Mouse (Mus musculus) CH12F3 (cell line): Measurements from ENCODE around the gene Gdi1.

ENCODE experiments used
- in situ Hi-C: fragments of 300-500 bp; cut with MboI; formaldehyde crosslinking; loops from 2 replicates; pipeline ENCODE4 v1.14.3; 2020; ENCODE audit warnings: low sequenced_read_pairs

Gene Gdi1

DNA sequence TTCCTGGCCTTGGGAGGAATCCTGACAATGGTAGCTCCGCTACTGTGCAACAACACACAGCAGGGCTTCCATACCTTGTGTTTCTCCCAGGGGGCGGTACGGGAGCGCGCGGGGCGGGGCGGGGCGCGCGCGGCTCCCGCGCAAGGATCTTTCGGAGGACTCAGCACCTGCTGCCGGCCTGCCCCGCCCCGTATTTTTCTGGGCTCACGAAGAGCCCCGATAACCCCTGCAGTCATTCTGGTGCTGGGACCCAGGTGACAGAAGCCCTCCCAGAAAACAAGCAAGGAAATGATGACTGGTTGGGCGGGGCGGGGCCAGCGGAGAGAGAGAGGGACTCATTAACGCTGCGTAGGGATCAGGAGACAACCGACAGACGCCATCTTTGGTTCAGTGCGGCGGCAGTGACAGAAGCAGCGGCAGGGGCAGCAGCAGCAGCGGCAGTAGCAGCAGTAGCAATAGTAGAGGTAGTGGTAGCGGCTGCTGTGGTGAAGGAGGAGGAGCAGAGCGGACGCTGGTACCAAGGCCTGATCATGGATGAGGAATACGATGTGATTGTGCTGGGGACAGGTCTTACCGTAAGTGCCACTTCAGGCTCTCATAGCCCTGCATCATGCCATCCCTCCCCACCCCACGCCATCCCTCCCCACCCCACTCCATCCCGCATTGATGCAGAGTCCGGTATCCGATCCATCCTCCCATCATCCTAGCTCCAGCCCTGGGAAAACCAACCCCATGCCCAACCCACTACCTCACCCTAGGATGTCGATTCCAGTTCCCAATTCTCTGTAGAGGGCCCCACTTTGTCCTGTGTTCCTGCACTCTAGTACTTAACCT lies at the start of gene Gdi1:
Gene Gdi1, plus strand, starts transcription at position 132 of the 834 bp plus-strand sequence.
- in situ Hi-C loops: no loop called here

DNA sequence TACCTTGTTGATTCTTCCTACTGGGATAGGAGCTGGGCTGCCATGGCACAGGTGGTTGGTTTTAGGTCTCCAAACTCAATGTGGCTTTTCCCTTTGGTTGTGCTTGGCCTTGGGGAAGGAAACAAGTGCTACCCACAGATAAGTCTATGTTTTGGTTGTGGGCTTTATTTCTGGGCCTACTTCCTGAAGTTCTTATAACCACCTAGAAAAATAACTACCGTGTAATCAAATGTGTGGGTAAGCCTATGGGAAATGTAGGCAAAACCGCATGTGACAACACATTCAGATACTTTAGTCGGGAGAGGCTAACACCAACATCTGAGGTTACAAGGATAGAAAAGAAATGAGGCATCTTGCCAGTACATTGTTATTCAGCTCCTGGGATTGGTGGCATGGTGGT lies 47.1 kb upstream of the Gdi1 start:
- in situ Hi-C loops: no loop called here

DNA sequence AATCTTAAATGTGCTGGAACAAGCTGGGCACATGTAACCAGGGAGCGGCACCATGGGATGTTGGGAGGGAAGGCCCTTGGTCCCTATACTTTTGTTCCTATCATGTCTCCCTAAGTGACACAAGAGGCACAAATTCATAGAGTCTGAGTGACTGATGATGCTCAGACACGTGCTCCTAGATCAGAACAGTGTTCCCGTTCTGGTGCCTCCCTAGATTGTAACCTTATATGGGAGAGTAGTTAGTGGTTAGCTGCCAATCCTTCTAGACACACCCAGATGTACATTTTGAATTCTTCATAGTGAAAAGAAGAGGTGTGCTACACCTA lies 35.1 kb upstream of the Gdi1 start:
- in situ Hi-C loops: no loop called here

- in situ Hi-C loops: no loop called here
Measured at GRCm38 (mm10) chrX:74270062-74270901, 34.5 kb upstream of the Gdi1 start, which contains the start of gene Rpl10. Rpl10 (plus strand) TSS chrX:74270812.

GRCm38 (mm10) chrX:74270902-74271551 lies 33.8 kb upstream of the Gdi1 start:
- in situ Hi-C loops: no loop called here

DNA sequence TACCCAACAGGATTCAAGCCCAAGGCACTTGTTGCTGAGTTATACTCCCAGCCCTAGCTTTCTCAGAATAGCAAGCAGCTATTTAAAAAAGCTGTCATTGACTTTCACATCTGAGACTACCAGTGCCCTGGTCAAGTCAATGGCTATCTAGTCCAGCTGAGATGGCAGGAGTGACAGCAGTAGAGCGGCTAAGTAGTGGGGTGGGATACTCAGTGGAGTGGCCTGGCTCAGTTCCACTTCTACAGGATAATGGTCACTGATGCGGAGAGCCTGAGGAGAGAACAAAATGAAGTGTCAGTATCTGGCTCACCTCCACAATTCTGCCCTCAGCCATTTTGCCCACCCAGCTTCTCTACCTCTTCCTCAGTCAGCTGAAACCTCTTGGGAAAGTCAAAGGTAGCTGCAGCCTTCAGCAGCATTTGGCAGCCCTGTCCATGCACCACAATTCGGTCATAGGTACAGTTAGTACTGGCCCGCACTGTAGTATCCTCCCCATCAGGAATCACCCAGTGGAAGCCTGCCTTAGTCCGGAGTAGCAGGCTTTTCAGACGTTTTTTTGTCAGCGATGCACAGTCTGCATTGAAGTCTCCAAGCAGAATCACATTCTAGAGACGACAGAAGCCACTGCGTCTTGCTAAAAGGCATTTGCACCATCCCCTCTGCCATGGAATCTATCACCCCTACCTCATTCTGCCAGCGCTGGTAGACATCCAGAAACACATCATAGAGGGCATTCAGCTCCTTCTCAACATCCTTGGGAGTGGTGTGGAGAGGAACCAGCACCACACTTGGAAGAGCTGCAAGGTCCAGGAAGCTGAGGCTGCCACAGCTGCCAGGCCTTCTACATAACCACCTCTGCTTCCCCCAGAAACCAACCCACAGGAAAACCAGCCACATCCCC lies 31.1 kb upstream of the Gdi1 start:
- in situ Hi-C loops: no loop called here

GRCm38 (mm10) chrX:74277916-74278315 lies 26.9 kb upstream of the Gdi1 start:
- in situ Hi-C loops: no loop called here

- in situ Hi-C loops: no loop called here
Measured at GRCm38 (mm10) chrX:74281041-74281731, 23.6 kb upstream of the Gdi1 start.

DNA sequence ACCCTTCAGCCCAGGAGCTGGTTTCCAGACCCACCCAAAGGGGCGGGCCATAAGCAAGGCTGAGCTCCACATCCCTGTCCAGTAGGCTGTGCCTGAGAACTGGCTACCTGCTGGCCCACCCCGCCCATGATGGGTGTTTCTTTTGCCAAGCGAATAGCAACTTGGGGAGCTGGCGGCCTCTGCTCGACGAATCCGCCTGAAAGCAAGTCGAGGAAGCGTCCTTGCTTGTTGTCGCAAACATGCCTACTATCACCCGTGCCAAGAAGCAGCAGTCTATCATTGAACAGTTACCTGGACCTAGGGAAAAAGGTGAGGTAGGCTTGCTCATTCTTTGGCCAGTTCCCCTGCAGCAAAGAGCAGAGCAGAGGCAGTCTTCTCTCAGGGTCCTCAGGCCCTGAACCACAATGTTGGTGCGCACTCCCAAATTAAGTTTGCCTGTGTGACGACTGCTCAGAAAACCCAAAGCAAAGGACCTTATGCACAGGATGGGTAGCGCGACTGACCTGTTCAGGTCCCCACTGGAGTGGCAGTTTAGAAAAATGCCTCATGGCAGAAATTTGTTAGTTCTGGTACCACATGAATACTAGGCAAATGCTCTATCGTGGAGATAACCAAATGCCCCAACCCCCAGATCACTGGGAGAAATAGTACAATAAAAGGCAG lies 22.9 kb upstream of the Gdi1 start, which contains the start of the genes Taz and Dnase1l1:
Gene Taz, plus strand, starts transcription at position 181 of the 663 bp plus-strand sequence.
Gene Dnase1l1, minus strand, starts transcription at position 606 of the 663 bp plus-strand sequence.
- in situ Hi-C loops: no loop called here

DNA sequence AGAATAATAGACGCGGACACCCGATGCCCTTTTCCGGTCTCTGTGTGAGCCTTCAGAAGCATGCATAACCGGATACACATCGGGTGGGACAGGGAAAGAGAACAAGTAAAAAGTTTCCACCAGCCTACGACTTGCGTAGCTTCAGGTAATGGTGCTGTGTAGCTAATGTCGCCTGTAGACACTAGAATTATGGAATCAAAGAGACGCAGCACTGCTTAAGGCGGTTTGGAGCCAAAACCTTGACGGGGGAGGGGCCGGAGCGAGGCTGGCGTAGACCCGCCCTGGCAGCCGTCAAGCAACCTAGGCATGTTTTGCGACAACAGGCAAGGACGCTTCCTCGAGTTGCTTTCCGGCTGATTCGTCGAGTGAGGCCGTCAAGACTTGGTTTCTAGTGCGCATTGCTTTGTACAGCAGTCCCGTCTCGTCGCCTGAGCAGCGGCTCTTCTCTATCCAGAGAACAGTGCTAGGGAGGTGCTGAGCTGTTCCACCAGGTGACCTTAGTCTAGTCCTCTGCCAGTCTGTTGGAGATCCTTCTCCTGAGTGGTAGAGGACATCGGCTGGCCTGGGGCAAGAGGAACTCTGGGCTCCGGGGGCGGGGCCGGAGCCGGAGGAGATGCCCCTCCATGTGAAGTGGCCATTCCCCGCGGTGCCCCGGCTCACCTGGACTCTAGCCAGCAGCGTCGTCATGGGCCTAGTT lies 22.3 kb upstream of the Gdi1 start:
- in situ Hi-C loops: no loop called here

DNA sequence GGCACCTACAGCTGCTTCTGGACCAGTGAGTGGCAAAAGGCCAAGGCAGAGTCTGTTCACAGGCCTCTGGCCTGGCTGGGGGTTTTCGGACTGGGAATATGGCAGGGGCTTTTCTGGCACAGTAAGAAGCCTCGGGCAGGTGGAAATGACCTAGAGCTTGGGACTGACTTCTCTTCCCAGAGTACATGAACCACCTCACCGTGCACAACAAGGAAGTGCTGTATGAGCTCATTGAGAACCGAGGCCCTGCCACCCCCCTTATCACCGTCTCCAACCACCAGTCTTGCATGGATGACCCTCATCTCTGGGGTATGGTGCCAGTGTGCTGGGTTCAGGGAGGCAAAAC lies 21.7 kb upstream of the Gdi1 start:
- in situ Hi-C loops: no loop called here

GRCm38 (mm10) chrX:74293431-74293830 lies 11.4 kb upstream of the Gdi1 start:
- in situ Hi-C loops: no loop called here

DNA sequence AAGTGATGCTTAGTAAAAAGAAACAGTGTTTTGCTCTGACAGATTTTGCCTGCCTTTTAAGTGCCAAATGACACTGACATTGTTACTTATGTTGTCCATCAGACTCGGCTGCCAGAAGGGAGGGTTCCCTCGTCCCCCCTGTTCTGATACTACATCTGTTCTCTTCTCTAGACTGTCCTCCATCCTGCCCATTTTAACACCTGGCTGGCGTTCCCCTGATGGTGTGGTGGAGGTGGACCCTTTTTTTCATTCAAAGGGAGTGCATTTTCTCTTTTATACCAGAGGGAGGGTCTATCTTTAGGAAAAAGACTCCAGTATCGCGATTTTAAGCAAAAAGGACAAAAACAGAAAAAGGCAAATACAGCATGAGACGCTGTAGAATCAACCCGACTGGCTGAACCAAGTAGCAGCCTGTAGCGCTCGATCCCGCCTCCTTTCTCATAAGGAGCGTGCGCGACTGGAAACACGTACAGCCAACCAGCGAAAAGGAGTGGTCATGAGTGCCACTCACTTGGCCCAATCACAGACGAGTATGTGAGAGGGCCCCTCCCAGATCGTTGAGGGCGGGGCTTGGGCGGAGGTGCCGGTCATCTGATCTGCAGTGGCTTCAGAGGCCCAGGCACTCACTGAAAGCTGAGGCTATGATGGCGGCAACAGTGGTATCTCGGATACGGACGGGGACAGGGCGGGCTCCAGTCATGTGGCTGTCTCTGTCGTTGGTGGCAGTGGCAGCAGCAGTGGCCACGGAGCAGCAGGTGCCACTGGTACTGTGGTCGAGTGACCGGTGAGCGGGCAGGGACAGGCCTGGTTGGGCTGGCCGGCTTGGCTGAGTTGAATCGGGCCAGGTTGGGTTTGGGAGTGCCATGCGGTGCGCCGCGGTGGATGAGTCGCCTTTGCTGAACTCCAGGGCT lies 8.0 kb upstream of the Gdi1 start, which contains the start of gene Atp6ap1:
Gene Atp6ap1, plus strand, starts transcription at position 560 of the 911 bp plus-strand sequence.
- in situ Hi-C loops: no loop called here

DNA sequence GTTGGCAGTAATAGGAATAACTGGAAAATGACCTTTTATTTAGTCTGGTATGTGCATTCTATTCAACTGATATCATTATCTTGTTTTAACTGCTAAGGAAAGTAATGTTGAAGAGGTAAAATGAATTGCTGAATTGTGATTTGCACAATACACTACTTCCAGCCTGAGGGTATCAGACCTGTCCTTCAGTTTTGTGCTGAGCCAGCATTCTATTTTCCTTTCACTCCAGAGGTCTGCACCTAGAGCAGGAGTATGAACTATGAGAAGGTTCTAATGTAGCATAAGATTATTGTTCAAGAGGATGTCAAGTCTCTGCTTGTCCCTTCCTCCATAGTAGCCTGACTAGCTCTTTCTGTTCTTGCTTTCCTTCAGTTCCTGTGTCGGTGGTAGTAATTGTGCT lies 6.5 kb upstream of the Gdi1 start:
- in situ Hi-C loops: no loop called here

DNA sequence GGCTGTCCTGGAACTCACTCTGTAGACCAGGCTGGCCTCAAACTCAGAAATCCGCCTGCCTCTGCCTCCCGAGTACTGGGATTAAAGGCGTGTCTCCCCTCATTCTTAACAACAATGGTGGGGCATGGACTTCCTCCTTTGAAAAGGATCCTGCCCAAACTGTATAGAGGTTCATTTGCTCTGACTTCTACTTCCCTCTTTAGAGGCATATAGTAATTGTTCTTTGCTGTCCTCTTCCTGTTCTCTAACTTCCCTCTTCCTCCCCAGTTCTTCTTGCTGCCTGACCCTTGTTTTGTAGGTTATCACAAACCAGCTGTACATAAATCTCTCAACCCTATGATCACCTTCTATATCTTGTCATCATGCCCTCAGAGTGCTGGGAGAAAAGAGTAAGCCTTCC lies 5.1 kb upstream of the Gdi1 start:
- in situ Hi-C loops: no loop called here

GRCm38 (mm10) chrX:74312540-74313464 lies 8.0 kb downstream of the Gdi1 start, which contains the start of gene Fam50a:
Fam50a (plus strand) TSS chrX:74313033.
- in situ Hi-C loops: no loop called here
